Mouse (Mus musculus) heart, embryonic 14.5 days (tissue): ENCODE data around the gene Opcml. TPM values are rescaled to one million over a fixed set of nuclear protein-coding genes. Genes with fewer than 3 reads are reported as not detected.

ENCODE experiments used
- ATAC-seq: fragments of 200-750 bp; cut with Nextera tagmentation; 2 replicates; pipeline ENCODE4 v1.8.0; 2017; ENCODE audit warnings: low read depth, moderate TSS enrichment; ENCODE audit not compliant: insufficient number of reproducible peaks, insufficient read depth, low FRiP score
- H3K27ac ChIP-seq, 2 experiments: fragments of 200-500 bp in 1 of 2; fragments of 300-500 bp in 1 of 2; sonication (generic) in 1 of 2; replicated peaks in 1 of 2; 2 replicates each; pipeline ENCODE4 v1.5.1; 2012 to 2014; ENCODE audit warnings: low read depth in 2 of 2, low read length in 2 of 2, control low read depth in 1 of 2, mild to moderate bottlenecking in 1 of 2, mixed read lengths in 1 of 2; ENCODE audit not compliant: control insufficient read depth in 1 of 2, insufficient read depth in 1 of 2
- H3K27me3 ChIP-seq: fragments of 300-500 bp; sonication (generic); 2 replicates; pipeline ENCODE4 v1.6.1; 2014; ENCODE audit warnings: mild to moderate bottlenecking, low read length, control low read depth; ENCODE audit not compliant: control insufficient read depth, insufficient read depth
- H3K36me3 ChIP-seq: fragments of 300-500 bp; sonication (generic); 2 replicates; pipeline ENCODE4 v1.6.1; 2014; ENCODE audit warnings: mild to moderate bottlenecking, control low read depth, low read length, mixed read lengths; ENCODE audit not compliant: control insufficient read depth, insufficient read depth
- H3K4me1 ChIP-seq, 2 experiments: fragments of 200-500 bp in 1 of 2; fragments of 300-500 bp in 1 of 2; sonication (generic) in 1 of 2; 2 replicates each; pipeline ENCODE4 v1.6.1; 2012 to 2014; ENCODE audit warnings: low read length in 2 of 2, control low read depth in 1 of 2, mixed read lengths in 1 of 2; ENCODE audit not compliant: control insufficient read depth in 2 of 2, insufficient read depth in 2 of 2
- H3K4me2 ChIP-seq: fragments of 300-500 bp; sonication (generic); 2 replicates; pipeline ENCODE4 v1.6.1; 2014; ENCODE audit warnings: mild to moderate bottlenecking, low read length
- H3K4me3 ChIP-seq, 2 experiments: fragments of 200-500 bp in 1 of 2; fragments of 300-500 bp in 1 of 2; sonication (generic) in 1 of 2; 2 replicates each; pipeline ENCODE4 v1.5.1; 2012 to 2014; ENCODE audit warnings: low read length in 2 of 2, mild to moderate bottlenecking in 2 of 2, control low read depth in 1 of 2, low read depth in 1 of 2, moderate library complexity in 1 of 2; ENCODE audit not compliant: control insufficient read depth in 1 of 2, insufficient read depth in 1 of 2
- H3K9ac ChIP-seq: fragments of 300-500 bp; sonication (generic); 2 replicates; pipeline ENCODE4 v1.6.1; 2014; ENCODE audit warnings: mild to moderate bottlenecking, low read length
- H3K9me3 ChIP-seq: fragments of 300-500 bp; sonication (generic); 2 replicates; pipeline ENCODE4 v1.6.1; 2016; ENCODE audit warnings: low read length, control low read depth; ENCODE audit not compliant: control insufficient read depth
- WGBS: fragments of 180-500 bp; shearing (Covaris S2); extraction: QIAGEN DNeasy Blood & Tissue Kit; methylation state at CpG from one replicate; pipeline ENCODE4 v1.1.7; 2014; 5-methylcytosine and 5-hydroxymethylcytosine counted together
- polyA plus RNA-seq: library from polyadenylated mRNA; unstranded; fragments of >200 nt; fragmentation: Nextera tagmentation; extraction: Ambion mirVana; gene quantifications from 2 replicates; pipeline ENCODE4 v1.2.1, GENCODE M21; 2014

Opcml gene
- polyA plus RNA-seq, 1 experiment from 2014 or later, result 1.6 TPM

GRCm38 (mm10) chr9:28457982-28458770 lies 667.6 kb downstream of the Opcml start:
- 61% methylated on average over 7 of the region's 7 CpGs for WGBS
- no peak overlapping the region for H3K4me3 ChIP-seq
- H3K4me1 ChIP-seq, result no peaks in the 10 kb centered on the region

DNA sequence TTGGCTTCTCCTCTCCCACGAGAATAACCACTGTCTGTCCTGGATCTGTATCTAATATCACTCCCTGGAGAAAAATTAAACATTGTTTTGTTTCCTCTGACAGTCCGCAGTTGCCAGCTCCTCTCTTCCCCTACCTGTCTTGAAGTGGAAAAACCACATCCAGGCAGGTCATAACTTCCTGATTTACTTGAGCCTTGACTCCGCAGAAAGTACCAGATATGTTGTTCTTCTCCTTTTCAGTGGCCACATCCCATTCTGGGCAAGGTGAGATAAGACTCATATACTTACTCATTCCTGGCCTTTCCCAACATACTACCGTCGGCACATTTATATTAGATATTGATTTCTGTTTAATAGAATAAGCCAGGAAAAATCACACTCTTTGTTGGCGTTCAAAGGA lies 673.0 kb downstream of the Opcml start:
- H3K4me1 ChIP-seq, result no peaks in the 10 kb centered on the region
- no peaks in the 10 kb centered on the region for H3K36me3 ChIP-seq
- H3K9ac ChIP-seq, result no peak overlapping the region
- no peaks in the 10 kb centered on the region for H3K27me3 ChIP-seq
- no peak overlapping the region for H3K4me2 ChIP-seq
- no peak overlapping the region for H3K27ac ChIP-seq
- 73% methylated on average over 6 of the region's 6 CpGs for WGBS
- ATAC-seq, result no peak
- H3K9me3 ChIP-seq, result no peaks in the 10 kb centered on the region
- H3K4me3 ChIP-seq, result no peak overlapping the region

More at GRCm38 (mm10) chr9:28457982-28458770, 667.6 kb downstream of the Opcml start:
- no peak for ATAC-seq
- no peaks in the 10 kb centered on the region for H3K36me3 ChIP-seq
- no peaks in the 10 kb centered on the region for H3K9me3 ChIP-seq
- H3K4me2 ChIP-seq, result no peak overlapping the region
- H3K27ac ChIP-seq, result no peak overlapping the region
- H3K27me3 ChIP-seq, result no peaks in the 10 kb centered on the region
- H3K9ac ChIP-seq, result no peak overlapping the region

DNA sequence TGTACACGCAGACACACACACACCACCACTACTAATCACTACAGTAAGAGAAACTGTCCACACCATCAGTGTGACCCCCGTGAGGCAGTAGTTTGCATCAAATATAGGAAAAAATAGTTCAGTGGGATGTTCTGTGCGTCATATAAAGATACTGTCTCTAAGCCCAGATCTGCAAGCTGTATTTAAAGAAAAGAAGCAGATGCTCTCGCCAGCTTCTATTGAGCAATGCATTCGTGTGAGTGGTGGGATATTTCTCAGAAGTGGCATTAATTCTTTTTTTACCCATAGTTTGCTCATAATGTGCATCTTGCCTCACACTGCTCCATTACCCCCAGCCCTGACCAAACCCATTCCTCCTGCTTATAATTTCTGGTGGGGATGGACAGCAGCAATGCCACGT lies 678.8 kb downstream of the Opcml start:
- Histone ChIP-seq H3K27me3 (no peaks in the 10 kb centered on the region), H3K4me1 (no peaks in the 10 kb centered on the region), H3K27ac (no peak overlapping the region), H3K36me3 (no peaks in the 10 kb centered on the region), H3K9me3 (no peaks in the 10 kb centered on the region), H3K4me3 (no peak overlapping the region), H3K4me2 (no peak overlapping the region), H3K9ac (no peak overlapping the region)
- 76% methylated on average over 6 of the region's 6 CpGs for WGBS
- no peak for ATAC-seq

- Histone ChIP-seq H3K27ac (no peak overlapping the region), H3K9ac (no peak overlapping the region), H3K27me3 (no peaks in the 10 kb centered on the region), H3K4me3 (no peak overlapping the region), H3K36me3 (no peaks in the 10 kb centered on the region), H3K4me1 (no peaks in the 10 kb centered on the region), H3K9me3 (no peaks in the 10 kb centered on the region), H3K4me2 (no peak overlapping the region)
- ATAC-seq, result no peak
- 48% methylated on average over 4 of the region's 4 CpGs for WGBS
Measured at GRCm38 (mm10) chr9:28471501-28471900, 680.9 kb downstream of the Opcml start.

- WGBS, result 88% methylated on average over 6 of the region's 6 CpGs
- Histone ChIP-seq H3K4me2 (no peak overlapping the region), H3K9me3 (no peaks in the 10 kb centered on the region), H3K9ac (no peak overlapping the region), H3K4me1 (no peaks in the 10 kb centered on the region), H3K27ac (no peak overlapping the region), H3K27me3 (no peaks in the 10 kb centered on the region), H3K36me3 (no peaks in the 10 kb centered on the region), H3K4me3 (no peak overlapping the region)
- no peak for ATAC-seq
Measured at GRCm38 (mm10) chr9:28474586-28474985, 684.0 kb downstream of the Opcml start.

DNA sequence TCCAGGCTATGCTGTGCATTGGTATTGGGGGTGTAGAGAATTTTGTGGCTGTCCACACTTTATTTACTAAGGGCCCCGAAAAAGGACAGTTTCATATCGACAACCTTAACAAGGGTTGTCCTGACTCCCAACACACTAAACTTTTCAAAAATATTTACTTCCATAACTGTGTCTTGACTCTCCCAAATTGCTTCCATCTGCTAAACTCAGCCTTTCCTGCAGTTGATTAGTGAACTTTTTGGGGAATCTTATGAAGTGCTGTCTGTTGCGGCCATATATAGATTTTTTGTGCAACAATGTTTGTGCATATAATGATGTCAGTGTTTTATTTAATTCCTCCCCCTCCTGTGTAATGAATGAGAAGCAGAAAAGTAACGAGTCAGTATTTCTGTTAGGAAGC lies 690.7 kb downstream of the Opcml start:
- H3K9ac ChIP-seq, result no peak overlapping the region
- no peaks in the 10 kb centered on the region for H3K27me3 ChIP-seq
- no peaks in the 10 kb centered on the region for H3K36me3 ChIP-seq
- H3K4me2 ChIP-seq, result no peak overlapping the region
- H3K9me3 ChIP-seq, result no peaks in the 10 kb centered on the region
- no peak for ATAC-seq
- H3K4me1 ChIP-seq, result no peaks in the 10 kb centered on the region
- no peak overlapping the region for H3K4me3 ChIP-seq
- WGBS, result 83% methylated on average over 4 of the region's 4 CpGs
- H3K27ac ChIP-seq, result no peak overlapping the region

- Histone ChIP-seq H3K9me3 (no peaks in the 10 kb centered on the region), H3K27me3 (no peaks in the 10 kb centered on the region), H3K27ac (no peak overlapping the region), H3K4me1 (no peaks in the 10 kb centered on the region), H3K4me3 (no peak overlapping the region), H3K36me3 (no peaks in the 10 kb centered on the region), H3K9ac (no peak overlapping the region), H3K4me2 (no peak overlapping the region)
- no peak for ATAC-seq
- WGBS, result 79% methylated on average over 2 of the region's 2 CpGs
Measured at GRCm38 (mm10) chr9:28488499-28488898, 697.9 kb downstream of the Opcml start.

DNA sequence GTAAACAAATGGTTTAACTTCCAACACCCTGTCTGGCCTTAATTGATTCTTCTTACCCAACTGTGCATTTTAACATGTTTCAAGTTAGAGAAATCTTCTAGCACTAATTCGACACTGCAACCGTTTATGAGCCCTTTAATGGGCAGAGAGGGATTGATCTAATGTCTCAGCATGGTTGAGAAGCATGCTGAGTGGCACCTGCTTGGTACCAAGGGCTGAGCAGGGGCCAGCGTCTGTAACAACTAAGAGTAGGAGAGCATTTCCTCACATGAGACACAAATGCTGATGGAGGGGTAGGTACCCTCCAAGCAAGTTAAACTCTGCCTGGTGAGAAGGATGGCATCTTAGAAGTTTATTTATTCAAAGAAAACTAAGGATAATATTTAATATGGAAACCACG lies 699.3 kb downstream of the Opcml start:
- H3K27me3 ChIP-seq, result no peaks in the 10 kb centered on the region
- H3K4me1 ChIP-seq, result no peaks in the 10 kb centered on the region
- no peak overlapping the region for H3K4me2 ChIP-seq
- ATAC-seq, result no peak
- H3K27ac ChIP-seq, result no peak overlapping the region
- WGBS, result 84% methylated on average over 4 of the region's 4 CpGs
- H3K36me3 ChIP-seq, result no peaks in the 10 kb centered on the region
- no peak overlapping the region for H3K9ac ChIP-seq
- H3K4me3 ChIP-seq, result no peak overlapping the region
- H3K9me3 ChIP-seq, result no peaks in the 10 kb centered on the region
